Mouse (Mus musculus) hindbrain, embryonic 13.5 days (tissue): ENCODE measurements around the gene Mthfs. TPM values are rescaled to one million over a fixed set of nuclear protein-coding genes. Genes with fewer than 3 reads are reported as not detected.

Experiments
- ATAC-seq: fragments of 200-750 bp; cut with Nextera tagmentation; 2 replicates; pipeline ENCODE4 v1.8.0; 2017; ENCODE audit warnings: moderate TSS enrichment; ENCODE audit not compliant: low FRiP score
- H3K27ac ChIP-seq: fragments of 300-500 bp; sonication (generic); 2 replicates; pipeline ENCODE4 v1.5.1; 2015; ENCODE audit warnings: inconsistent platforms, mild to moderate bottlenecking, moderate library complexity
- H3K27me3 ChIP-seq: fragments of 300-500 bp; sonication (generic); 2 replicates; pipeline ENCODE4 v1.6.1; 2015; ENCODE audit warnings: mild to moderate bottlenecking, inconsistent platforms
- H3K36me3 ChIP-seq: fragments of 300-500 bp; sonication (generic); 2 replicates; pipeline ENCODE4 v1.6.1; 2015; ENCODE audit warnings: mild to moderate bottlenecking, inconsistent platforms
- H3K4me1 ChIP-seq: fragments of 300-500 bp; sonication (generic); replicated peaks from 2 replicates; pipeline ENCODE4 v1.6.1; 2015; ENCODE audit warnings: inconsistent platforms
- H3K4me2 ChIP-seq: fragments of 300-500 bp; sonication (generic); 2 replicates; pipeline ENCODE4 v1.6.1; 2015; ENCODE audit warnings: inconsistent platforms, mild to moderate bottlenecking, moderate library complexity
- H3K4me3 ChIP-seq: fragments of 300-500 bp; sonication (generic); 2 replicates; pipeline ENCODE4 v1.5.1; 2015; ENCODE audit warnings: mild to moderate bottlenecking, inconsistent platforms
- H3K9ac ChIP-seq: fragments of 300-500 bp; sonication (generic); 2 replicates; pipeline ENCODE4 v1.6.1; 2015; ENCODE audit warnings: mild to moderate bottlenecking, inconsistent platforms
- H3K9me3 ChIP-seq: fragments of 300-500 bp; sonication (generic); 2 replicates; pipeline ENCODE4 v1.6.1; 2016; ENCODE audit warnings: inconsistent platforms
- WGBS: fragments of 180-500 bp; shearing (Covaris S2); methylation state at CpG from one replicate; pipeline ENCODE4 v1.1.7; 2015; 5-methylcytosine and 5-hydroxymethylcytosine counted together
- polyA plus RNA-seq: library from polyadenylated mRNA; unstranded; fragments of >200 nt; fragmentation: Nextera tagmentation; extraction: Ambion mirVana; gene quantifications from 2 replicates; pipeline ENCODE4 v1.2.1, GENCODE M21; 2015

The Mthfs gene
- polyA plus RNA-seq, 1 experiment from 2014 or later: 14.9 TPM

DNA sequence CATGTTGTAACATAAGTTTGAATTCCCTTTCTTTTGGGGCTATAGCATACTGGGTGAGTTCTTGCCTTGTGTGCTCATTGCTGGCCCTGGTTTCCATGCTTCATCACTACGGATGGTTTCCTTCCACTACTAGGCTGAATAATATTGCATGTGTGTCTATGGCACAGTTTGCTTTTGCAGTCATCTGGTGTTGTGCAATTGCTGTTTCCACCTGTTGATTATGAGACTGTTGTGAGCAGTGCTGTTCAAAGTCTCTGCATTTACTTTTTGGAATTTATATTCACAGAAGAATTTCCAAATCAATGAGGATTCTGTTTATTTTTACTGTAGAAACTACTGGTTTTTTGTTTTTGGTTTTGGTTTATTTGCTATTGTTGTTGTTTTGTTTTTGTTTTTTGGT is 54.1 kb downstream of the Mthfs start:
- Histone ChIP-seq H3K9me3 (no peaks in the 10 kb centered on the region), H3K27me3 (no peaks in the 10 kb centered on the region), H3K27ac (no peak overlapping the region), H3K4me2 (no peak overlapping the region), H3K36me3 (no peaks in the 10 kb centered on the region), H3K9ac (no peak overlapping the region), H3K4me3 (no peak overlapping the region), H3K4me1 (no peaks in the 10 kb centered on the region)
- ATAC-seq: no peak
- 89% methylated on average over 1 of the region's 1 CpGs for WGBS

- H3K4me2 ChIP-seq: no peak overlapping the region
- H3K27ac ChIP-seq: no peak overlapping the region
- H3K36me3 ChIP-seq: no peaks in the 10 kb centered on the region
- no peaks in the 10 kb centered on the region for H3K4me1 ChIP-seq
- no peak for ATAC-seq
- 73% methylated on average over 4 of the region's 4 CpGs for WGBS
- no peak overlapping the region for H3K9ac ChIP-seq
- H3K4me3 ChIP-seq: no peak overlapping the region
- H3K27me3 ChIP-seq: no peaks in the 10 kb centered on the region
- no peaks in the 10 kb centered on the region for H3K9me3 ChIP-seq
Observed at GRCm38 (mm10) chr9:89267093-89267492, 56.6 kb downstream of the Mthfs start.

DNA sequence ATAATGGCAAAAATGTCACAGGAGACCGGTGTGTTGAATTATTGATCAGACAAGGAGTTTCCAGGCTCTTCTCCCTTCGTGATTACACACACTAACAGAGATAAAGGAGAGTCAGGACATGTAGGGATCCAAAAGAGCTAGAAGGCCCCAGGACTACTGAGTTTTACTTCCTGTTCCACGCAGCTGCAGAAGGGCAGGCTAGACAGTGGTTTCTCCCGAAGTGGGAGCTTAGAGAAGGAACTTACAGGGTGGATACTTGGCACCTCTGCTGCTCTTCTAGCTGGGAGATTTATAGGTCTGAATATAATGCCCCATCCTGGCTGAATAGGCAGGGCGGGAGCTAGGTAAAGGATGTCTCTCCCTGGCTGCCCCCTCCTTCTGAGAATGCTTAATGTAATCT is 57.1 kb downstream of the Mthfs start:
- WGBS: 62% methylated on average over 5 of the region's 5 CpGs
- Histone ChIP-seq H3K9me3 (no peaks in the 10 kb centered on the region), H3K4me1 (no peaks in the 10 kb centered on the region), H3K27ac (no peak overlapping the region), H3K4me2 (no peak overlapping the region), H3K27me3 (no peaks in the 10 kb centered on the region), H3K9ac (no peak overlapping the region), H3K4me3 (no peak overlapping the region), H3K36me3 (no peaks in the 10 kb centered on the region)
- no peak for ATAC-seq

GRCm38 (mm10) chr9:89270376-89270775 is 59.9 kb downstream of the Mthfs start:
- H3K27ac ChIP-seq: no peak overlapping the region
- no peak overlapping the region for H3K9ac ChIP-seq
- no peak overlapping the region for H3K4me3 ChIP-seq
- ATAC-seq: no peak
- no peaks in the 10 kb centered on the region for H3K4me1 ChIP-seq
- 83% methylated on average over 2 of the region's 2 CpGs for WGBS
- H3K27me3 ChIP-seq: no peaks in the 10 kb centered on the region
- no peak overlapping the region for H3K4me2 ChIP-seq
- H3K36me3 ChIP-seq: no peaks in the 10 kb centered on the region
- H3K9me3 ChIP-seq: no peaks in the 10 kb centered on the region

- H3K9me3 ChIP-seq: no peaks in the 10 kb centered on the region
- no peak overlapping the region for H3K27ac ChIP-seq
- H3K27me3 ChIP-seq: no peaks in the 10 kb centered on the region
- ATAC-seq: peak; percentile 47; the same call in 1 of the 2 replicates
- H3K4me2 ChIP-seq: no peak overlapping the region
- H3K4me3 ChIP-seq: no peak overlapping the region
- WGBS: 84% methylated on average over 7 of the region's 7 CpGs
- no peaks in the 10 kb centered on the region for H3K4me1 ChIP-seq
- no peaks in the 10 kb centered on the region for H3K36me3 ChIP-seq
- H3K9ac ChIP-seq: no peak overlapping the region
Observed at GRCm38 (mm10) chr9:89273766-89274165, 63.3 kb downstream of the Mthfs start.

DNA sequence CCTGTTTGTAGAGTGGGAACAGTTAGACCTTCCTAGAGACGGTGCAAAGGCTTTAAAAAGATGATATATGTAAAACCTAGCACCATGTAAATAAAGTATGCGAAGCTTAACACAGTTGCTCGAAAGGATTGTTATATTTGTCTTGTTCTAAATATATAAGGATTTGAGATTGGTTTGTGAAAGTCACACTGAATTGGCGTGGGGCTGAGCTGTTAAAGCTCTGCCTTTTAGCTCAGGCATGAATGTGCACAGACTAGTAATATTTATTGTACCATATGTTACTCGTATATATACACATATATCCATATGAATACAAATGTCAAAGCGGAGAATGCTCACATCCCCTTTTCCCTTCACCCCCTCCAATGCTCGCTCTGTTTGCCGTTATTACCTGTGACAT is 67.7 kb downstream of the Mthfs start:
- Histone ChIP-seq H3K27me3 (no peaks in the 10 kb centered on the region), H3K36me3 (no peaks in the 10 kb centered on the region), H3K27ac (no peak overlapping the region), H3K9me3 (no peaks in the 10 kb centered on the region), H3K4me1 (no peaks in the 10 kb centered on the region), H3K4me2 (no peak overlapping the region), H3K4me3 (no peak overlapping the region), H3K9ac (no peak overlapping the region)
- 93% methylated on average over 8 of the region's 8 CpGs for WGBS
- no peak for ATAC-seq

DNA sequence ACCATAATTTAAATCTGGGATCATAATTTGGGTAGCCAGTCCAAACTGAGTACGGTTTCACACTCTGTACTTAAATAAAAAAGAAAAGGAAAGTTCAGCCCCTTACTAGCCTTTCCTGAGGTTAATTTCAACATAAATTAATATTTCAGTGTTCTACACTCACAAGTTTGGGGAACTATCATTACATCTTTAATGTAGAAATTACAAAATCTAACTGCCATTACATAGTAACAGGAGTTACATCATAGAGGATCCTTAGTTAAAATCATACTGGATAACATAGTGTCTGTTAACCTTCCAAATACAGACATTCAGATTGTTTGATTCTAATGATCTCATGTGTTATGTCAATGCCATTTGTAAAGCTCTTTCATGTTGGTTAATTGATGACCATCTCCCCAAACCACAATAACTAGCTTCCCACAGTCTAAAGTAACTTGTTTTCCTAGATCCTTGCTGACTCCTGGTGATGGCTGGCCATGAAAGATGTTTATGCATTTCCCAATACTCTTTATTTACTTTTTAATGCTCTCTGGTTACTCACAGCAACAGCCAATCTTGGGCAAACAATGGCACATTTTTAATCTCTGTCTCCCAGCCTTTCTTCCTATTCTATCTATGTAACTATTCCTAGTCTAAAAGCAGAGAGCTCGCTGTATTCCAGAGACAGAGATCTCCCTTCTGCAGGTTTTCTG is 72.0 kb downstream of the Mthfs start:
- no peaks in the 10 kb centered on the region for H3K36me3 ChIP-seq
- WGBS: 87% methylated on average over 2 of the region's 2 CpGs
- no peak overlapping the region for H3K27ac ChIP-seq
- no peaks in the 10 kb centered on the region for H3K4me1 ChIP-seq
- H3K9me3 ChIP-seq: no peaks in the 10 kb centered on the region
- H3K9ac ChIP-seq: no peak overlapping the region
- ATAC-seq: no peak
- no peaks in the 10 kb centered on the region for H3K27me3 ChIP-seq
- no peak overlapping the region for H3K4me3 ChIP-seq
- H3K4me2 ChIP-seq: no peak overlapping the region

DNA sequence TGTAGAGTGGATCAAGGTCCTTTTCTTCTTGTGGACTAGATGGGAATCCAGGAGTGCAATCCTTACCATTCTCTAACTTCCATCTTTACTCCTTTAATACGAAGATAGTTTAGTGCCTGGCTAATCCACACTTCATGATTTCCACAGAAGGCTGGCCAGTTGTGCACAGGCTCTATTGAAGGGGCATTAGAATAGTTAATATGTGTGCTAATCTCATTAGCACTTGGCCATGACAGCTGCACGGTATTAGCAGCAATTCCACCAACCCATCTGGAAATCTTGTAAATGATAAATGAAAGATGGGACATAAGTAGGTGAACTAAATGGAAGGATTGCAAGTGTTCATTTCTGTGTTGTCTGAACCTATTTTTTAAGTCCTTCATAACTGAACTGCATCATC is 77.6 kb downstream of the Mthfs start:
- Histone ChIP-seq H3K4me1 (no peaks in the 10 kb centered on the region), H3K4me3 (no peak overlapping the region), H3K4me2 (no peak overlapping the region), H3K9me3 (no peaks in the 10 kb centered on the region), H3K9ac (no peak overlapping the region), H3K27ac (no peak overlapping the region), H3K36me3 (no peaks in the 10 kb centered on the region), H3K27me3 (no peaks in the 10 kb centered on the region)
- ATAC-seq: no peak
- WGBS: 63% methylated on average over 2 of the region's 2 CpGs

DNA sequence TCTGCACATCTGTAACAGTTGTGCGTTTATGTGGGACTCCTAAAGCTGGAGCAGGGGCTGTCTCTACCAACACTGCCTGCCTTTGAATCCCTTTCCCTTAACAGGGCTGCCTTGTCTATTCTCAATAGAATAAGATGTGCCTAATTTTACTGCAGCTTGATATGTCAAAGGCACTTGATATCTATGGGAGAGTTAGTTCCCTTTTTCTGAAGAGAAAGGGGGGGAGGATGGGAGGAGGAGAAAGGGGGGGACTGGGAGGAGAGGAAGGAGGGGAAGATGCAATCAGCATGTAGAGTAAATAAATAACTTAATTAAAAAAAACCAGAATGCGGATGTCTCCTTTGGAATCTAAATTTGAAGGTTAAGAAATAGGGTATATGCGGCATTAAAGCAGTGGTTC is 82.9 kb downstream of the Mthfs start:
- Histone ChIP-seq H3K9me3 (no peaks in the 10 kb centered on the region), H3K4me1 (no peaks in the 10 kb centered on the region), H3K27me3 (no peaks in the 10 kb centered on the region), H3K9ac (no peak overlapping the region), H3K27ac (no peak overlapping the region), H3K4me2 (no peak overlapping the region), H3K4me3 (no peak overlapping the region), H3K36me3 (no peaks in the 10 kb centered on the region)
- ATAC-seq: no peak
- 91% methylated on average over 3 of the region's 3 CpGs for WGBS

DNA sequence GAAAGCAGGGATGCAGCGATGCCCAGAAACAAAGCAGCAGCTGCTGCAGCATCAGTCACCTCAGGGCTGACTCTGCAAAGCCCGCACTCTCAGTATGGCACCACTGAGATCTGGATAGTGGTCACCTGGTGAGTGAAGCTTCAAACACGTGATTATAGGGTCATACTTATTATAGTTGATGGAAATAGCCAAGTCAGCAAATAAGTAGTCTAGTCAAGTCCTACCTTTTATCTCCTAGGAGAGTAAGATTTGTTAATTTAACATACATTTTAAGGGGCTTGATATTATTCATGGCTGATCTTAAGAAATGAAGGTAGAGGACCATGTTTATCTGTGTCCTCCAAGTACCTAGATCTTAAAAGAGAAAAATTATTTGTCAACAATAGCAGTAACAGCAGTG is 83.6 kb downstream of the Mthfs start:
- H3K4me3 ChIP-seq: no peak overlapping the region
- no peak overlapping the region for H3K9ac ChIP-seq
- no peak for ATAC-seq
- no peaks in the 10 kb centered on the region for H3K36me3 ChIP-seq
- no peaks in the 10 kb centered on the region for H3K4me1 ChIP-seq
- 64% methylated on average over 3 of the region's 3 CpGs for WGBS
- no peak overlapping the region for H3K27ac ChIP-seq
- H3K27me3 ChIP-seq: no peaks in the 10 kb centered on the region
- no peak overlapping the region for H3K4me2 ChIP-seq
- H3K9me3 ChIP-seq: no peaks in the 10 kb centered on the region

DNA sequence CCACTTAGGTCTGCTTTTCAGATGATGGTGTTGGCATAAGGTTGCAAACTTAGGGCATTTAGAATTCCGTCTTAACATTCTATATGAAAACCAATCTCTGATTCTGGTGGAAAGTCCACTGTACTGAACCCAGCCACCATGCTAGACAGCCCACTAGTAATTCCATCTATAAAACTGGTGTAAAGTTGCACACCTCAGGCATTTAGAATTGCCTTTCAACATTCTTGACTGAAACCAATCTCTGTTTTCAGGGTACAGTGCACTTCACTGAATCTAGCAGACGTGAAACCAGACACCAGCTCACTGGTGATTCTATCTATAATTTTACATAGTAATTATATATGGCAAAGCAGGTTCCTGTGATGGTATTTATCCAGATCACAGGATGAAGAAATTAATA is 95.2 kb downstream of the Mthfs start:
- Histone ChIP-seq H3K4me3 (no peak overlapping the region), H3K9me3 (no peaks in the 10 kb centered on the region), H3K4me1 (peaks cover 6% of the 10 kb centered on the region; the same call in 1 of the 2 replicates), H3K4me2 (no peak overlapping the region), H3K27ac (no peak overlapping the region), H3K27me3 (no peaks in the 10 kb centered on the region), H3K9ac (no peak overlapping the region), H3K36me3 (no peaks in the 10 kb centered on the region)
- WGBS: 85% methylated on average over 2 of the region's 2 CpGs
- no peak for ATAC-seq

GRCm38 (mm10) chr9:89308357-89309194 is 98.1 kb downstream of the Mthfs start:
- Histone ChIP-seq H3K4me2 (no peak overlapping the region), H3K4me3 (no peak overlapping the region), H3K27me3 (no peaks in the 10 kb centered on the region), H3K27ac (peak overlapping the region; percentile 74), H3K9me3 (no peaks in the 10 kb centered on the region), H3K36me3 (no peaks in the 10 kb centered on the region), H3K4me1 (peaks cover 6% of the 10 kb centered on the region; the same call in 1 of the 2 replicates), H3K9ac (no peak overlapping the region)
- ATAC-seq: peak; percentile 59; the same call in 1 of the 2 replicates
- 74% methylated on average over 7 of the region's 7 CpGs for WGBS

DNA sequence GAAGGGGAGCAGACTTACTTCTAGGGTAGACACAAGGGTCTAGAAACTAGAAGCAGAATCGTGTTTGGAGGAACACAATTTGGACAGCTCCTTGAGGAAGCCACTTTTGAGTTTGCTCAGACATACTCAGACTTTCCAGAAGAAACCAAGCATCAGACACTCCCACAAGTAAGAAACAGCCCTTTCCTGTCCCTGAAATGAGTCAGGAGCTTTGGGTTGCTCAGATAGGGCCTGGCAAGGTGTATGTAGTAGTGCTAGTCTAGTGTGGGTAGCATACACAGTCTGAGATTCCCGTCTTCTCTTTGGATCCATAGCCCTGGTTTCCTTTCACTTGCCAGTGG is 98.7 kb downstream of the Mthfs start:
- Histone ChIP-seq H3K27me3 (no peaks in the 10 kb centered on the region), H3K4me1 (peaks cover 6% of the 10 kb centered on the region; the same call in 1 of the 2 replicates), H3K36me3 (no peaks in the 10 kb centered on the region)

More for the DNA sequence above, 98.7 kb downstream of the Mthfs start:
- ATAC-seq: no peak
- H3K9ac ChIP-seq: no peak overlapping the region
- H3K27ac ChIP-seq: peak overlapping the region; percentile 26; the same call in 1 of the 2 replicates
- no peaks in the 10 kb centered on the region for H3K9me3 ChIP-seq
- H3K4me2 ChIP-seq: no peak overlapping the region
- WGBS: 79% methylated on average over 2 of the region's 2 CpGs
- H3K4me3 ChIP-seq: no peak overlapping the region
